Mouse (Mus musculus): Measurements from ENCODE around the gene Axdnd1. TPM values are rescaled to one million over a fixed set of nuclear protein-coding genes. Genes with fewer than 3 reads are reported as not detected.

Gene Axdnd1
- 0.36 to 1.0 TPM (median 0.48 TPM) in 3 of 4 replicates, not detected in the other for total RNA-seq (2023; ENCODE audit: inconsistent age)

DNA sequence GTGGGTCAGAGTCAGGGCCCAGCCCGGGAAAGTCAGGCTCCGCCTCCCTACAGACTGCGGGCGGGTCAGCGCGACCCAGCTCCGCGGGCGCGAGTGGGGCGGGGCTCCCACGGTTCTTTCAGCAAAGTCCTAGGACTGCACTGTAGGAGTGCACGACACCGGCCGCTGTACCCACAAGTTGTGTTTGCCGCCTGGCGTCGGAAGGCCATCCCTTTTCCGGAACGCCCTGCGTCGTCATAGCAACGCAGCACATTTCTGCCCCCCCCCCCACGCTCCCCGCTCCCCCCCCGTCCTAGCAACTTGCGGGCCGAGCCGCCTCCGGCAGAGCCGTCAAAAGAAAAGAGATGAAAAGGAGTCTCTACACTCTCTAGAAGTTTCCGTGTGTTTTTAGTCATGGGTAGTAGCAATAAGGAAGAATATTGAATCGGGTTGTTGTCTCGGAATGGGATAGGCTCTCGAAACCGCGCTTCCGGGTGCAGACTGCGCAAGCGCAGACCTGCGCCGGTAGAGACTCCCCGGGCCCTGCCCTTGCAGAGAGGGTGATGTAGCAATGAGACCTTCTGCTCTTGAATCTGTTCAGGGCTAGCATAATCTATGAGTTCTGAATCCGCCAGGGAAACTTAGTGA is at the start of gene Axdnd1:
Axdnd1 (minus strand) TSS at position 489 of the 627 bp plus-strand sequence.

DNA sequence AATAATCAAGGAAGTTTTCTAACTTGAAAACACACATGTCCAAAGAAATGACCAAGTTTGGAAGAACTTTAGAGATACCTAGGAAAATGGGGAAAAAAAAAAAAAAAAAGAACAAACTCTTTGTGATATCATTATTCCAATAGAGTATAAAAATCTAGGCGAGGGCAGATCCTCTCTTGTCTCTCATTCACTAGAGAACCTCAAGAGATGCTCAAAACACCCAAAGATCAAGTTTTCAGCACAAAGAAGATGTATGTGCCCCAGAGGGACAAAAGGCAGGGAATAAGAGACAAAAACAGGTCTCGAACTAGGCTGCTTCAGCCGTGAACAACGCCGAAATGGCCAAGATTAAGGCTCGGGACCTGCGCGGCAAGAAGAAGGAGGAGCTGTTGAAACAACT is 55.2 kb downstream of the Axdnd1 start, which contains the start of gene Gm2000:
Gm2000 (plus strand) TSS at position 301 of the 400 bp plus-strand sequence.

DNA sequence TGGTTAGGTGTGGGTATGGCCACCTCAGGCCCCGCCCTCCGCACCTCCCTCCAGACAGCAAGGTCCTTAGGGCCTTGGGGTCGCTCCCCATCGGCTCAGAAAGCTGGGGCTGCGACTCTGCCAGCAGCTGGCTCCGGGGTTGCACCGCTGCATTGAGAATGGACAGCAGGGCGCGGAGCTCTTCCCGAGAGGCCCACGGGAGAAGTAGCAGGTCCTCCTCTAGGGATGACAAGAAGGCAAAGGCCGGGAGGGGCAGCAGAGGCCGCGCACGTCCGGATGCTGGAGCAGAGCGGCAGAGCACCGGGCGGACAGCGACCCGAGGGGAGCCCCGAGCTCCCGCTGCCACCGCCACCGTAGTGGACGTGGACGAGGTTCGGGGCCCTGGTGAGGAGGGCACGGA is 110.3 kb downstream of the Axdnd1 start, which contains the start of gene Nphs2:
Nphs2 (plus strand) TSS at position 98 of the 400 bp plus-strand sequence.

GRCm38 (mm10) chr1:156302911-156303749 is 117.8 kb downstream of the Axdnd1 start, which contains the start of gene Tdrd5:
Gene Tdrd5 (minus strand): TSS chr1:156303664.

Other genes starting within 250 kb of the Axdnd1 start
- gene Fam163a, start 216.1 kb downstream of the Axdnd1 start, total RNA-seq (2023; ENCODE audit: inconsistent age) = not detected in 4 replicates
- gene Tdrd5, start 117.5 kb downstream of the Axdnd1 start, total RNA-seq (2023; ENCODE audit: inconsistent age) = not detected in 4 replicates
- not detected in 4 replicates for gene Nphs2, start 110.4 kb downstream of the Axdnd1 start, total RNA-seq (2023; ENCODE audit: inconsistent age)
- 1,144 to 1,273 TPM (median 1,220 TPM) in 4 replicates for gene Gm2000, start 55.1 kb downstream of the Axdnd1 start, total RNA-seq (2023; ENCODE audit: inconsistent age)
- gene Soat1, start 53.2 kb upstream of the Axdnd1 start, total RNA-seq (2023; ENCODE audit: inconsistent age) = 62.9 to 81.6 TPM (median 74.7 TPM) in 4 replicates
- 32.0 to 35.8 TPM (median 34.7 TPM) in 4 replicates for gene Gm10031, start 102.9 kb upstream of the Axdnd1 start, total RNA-seq (2023; ENCODE audit: inconsistent age)
- gene Abl2, start 137.6 kb upstream of the Axdnd1 start, total RNA-seq (2023; ENCODE audit: inconsistent age) = 50.6 to 76.8 TPM (median 57.7 TPM) in 4 replicates